ENCODE assay signal across 9 mouse cellular contexts in genomic region chr7:27378431-27378830, GRCm38 (mm10). TPM values are rescaled to one million over a fixed set of nuclear protein-coding genes. Genes with fewer than 3 reads are reported as not detected.
A peak's percentile ranks its signal among the peaks of the same experiment; 100 is the strongest.
DNase-seq lines count a peak whose midpoint lies in the region.
"Had no signal": no experiment of that assay in that cellular context is flagged by ENCODE, and none has a peak within 500 bp of the region (broad histone marks: within the 10 kb centered on the region; RNA-seq: fewer than 3 reads in every experiment).

No protein-coding gene starts in this region.

- intact Hi-C loops in heart, postnatal 25 days (cut with DNase I): no loop called here

- peak; percentile 57 to 79 for DNase-seq in cerebellum, postnatal 25 days
- no peak for DNase-seq in cerebellum, adult 11-12 months
- peak; percentile 61 for DNase-seq in right cerebral cortex, postnatal 14 days
- no peak for DNase-seq in right cerebral cortex, adult 18-20 months
- peak; percentile 52 for DNase-seq in induced T-regulatory cell, adult 2 months (ENCODE audit: low read depth)
- peak; percentile 67 for DNase-seq in retina, postnatal 1 day
- DNase-seq in thymus, postnatal 10 days (ENCODE audit: low spot score in 2 of 2): no peak
- no peak for DNase-seq in heart, postnatal 25 days (ENCODE audit: low spot score)

RNA-seq across cellular contexts. Expression of gene Gm20479, which starts 21.2 kb away (rescaled TPM):
- total RNA-seq in heart, postnatal 25 days (2021): not detected
- total RNA-seq: hematopoietic stem cell, adult 5-6 weeks had no signal

RNA-seq across cellular contexts. Expression of gene Shkbp1, which starts 22.6 kb away (rescaled TPM):
- 1 to 10 TPM; 6.4 to 8.2 TPM for total RNA-seq in heart, postnatal 25 days (2021)

RNA-seq across cellular contexts. Expression of gene Ltbp4, which starts 40.9 kb away (rescaled TPM):
- total RNA-seq in heart, postnatal 25 days (2021): 100 to 1,000 TPM; 210 to 247 TPM
- total RNA-seq: hematopoietic stem cell, adult 5-6 weeks had no signal

Comparison
In these comparisons a context has a peak if more than half of its experiments do, and no peak if none do; other contexts are left out.
1. DNase-seq: peak in cerebellum, postnatal 25 days (2 of 2), right cerebral cortex, postnatal 14 days (single experiment), induced T-regulatory cell, adult 2 months (single experiment) and retina, postnatal 1 day (single experiment); none in cerebellum, adult 11-12 months (single experiment), right cerebral cortex, adult 18-20 months (single experiment), thymus, postnatal 10 days (0 of 2) and heart, postnatal 25 days (single experiment).